9 mouse cellular contexts compared by ENCODE assay signal in genomic region chr17:27521303-27521702, GRCm38 (mm10). TPM values are rescaled to one million over a fixed set of nuclear protein-coding genes. Genes with fewer than 3 reads are reported as not detected.
DNase-seq lines count a peak whose midpoint lies in the region; ATAC-seq lines count a peak whose summit lies in the region.
"Had no signal": no experiment of that assay in that cellular context is flagged by ENCODE, and none has a peak within 500 bp of the region (broad histone marks: within the 10 kb centered on the region; RNA-seq: fewer than 3 reads in every experiment).

Gene Grm4 (minus strand): TSS chr17:27521403.

- no peak for DNase-seq in neural tube, embryonic 10.5 days (ENCODE audit: extremely low spot score, low spot score)
- no peak for DNase-seq in left cerebral cortex, postnatal 25 days (ENCODE audit: low spot score in 2 of 2)
- no peak for DNase-seq in adipocyte (ENCODE audit: low spot score)
- no peak for DNase-seq in spleen, postnatal 14 days (ENCODE audit: low spot score in 2 of 2)
- DNase-seq: heart, adult 11 months had no signal

- ATAC-seq in neural tube, embryonic 12.5 days (ENCODE audit: low FRiP score, low read depth): no peak
- no peak for ATAC-seq in forebrain, embryonic 16.5 days
- no peak for ATAC-seq in neural tube, embryonic 14.5 days (ENCODE audit: low read depth)

- H3K4me3 ChIP-seq in neural tube, embryonic 12.5 days: no peak within 1 kb of the TSS
- H3K4me3 ChIP-seq in forebrain, embryonic 16.5 days (replicated peaks; ENCODE audit: low read length): no peak within 1 kb of the TSS
- no peak within 1 kb of the TSS for H3K4me3 ChIP-seq in neural tube, embryonic 14.5 days (ENCODE audit: low read depth, low read length)

- no peaks in the 10 kb centered on the region for H3K9me3 ChIP-seq in neural tube, embryonic 12.5 days
- H3K9me3 ChIP-seq in forebrain, embryonic 16.5 days (ENCODE audit: control insufficient read depth, low read length): no peaks in the 10 kb centered on the region
- H3K9me3 ChIP-seq in neural tube, embryonic 14.5 days (ENCODE audit: control insufficient read depth, low read length): no peaks in the 10 kb centered on the region

- intact Hi-C loops in left cerebral cortex, postnatal 25 days (cut with DNase I): loop anchor here (2.0 kb wide), 2 partner anchors 357 to 489 kb away; no protein-coding TSS in a partner anchor

- peaks cover 26% of the 10 kb centered on the region for H3K27me3 ChIP-seq in neural tube, embryonic 12.5 days (replicated peaks)
- peaks cover 27% of the 10 kb centered on the region for H3K27me3 ChIP-seq in forebrain, embryonic 16.5 days (replicated peaks; ENCODE audit: control insufficient read depth, insufficient read depth, low read length)
- H3K27me3 ChIP-seq in neural tube, embryonic 14.5 days (ENCODE audit: control insufficient read depth, insufficient read depth, low read length): peaks cover 3% of the 10 kb centered on the region; the same call in 1 of the 2 replicates

- WGBS in neural tube, embryonic 12.5 days: 79% methylated on average over 5 of the region's 5 CpGs
- 77% methylated on average over 5 of the region's 5 CpGs for WGBS in forebrain, embryonic 16.5 days
- WGBS in neural tube, embryonic 14.5 days: 78% methylated on average over 5 of the region's 5 CpGs

- H3K36me3 ChIP-seq in neural tube, embryonic 12.5 days: no peaks in the 10 kb centered on the region
- no peaks in the 10 kb centered on the region for H3K36me3 ChIP-seq in forebrain, embryonic 16.5 days (ENCODE audit: control insufficient read depth, insufficient read depth)
- no peaks in the 10 kb centered on the region for H3K36me3 ChIP-seq in neural tube, embryonic 14.5 days (ENCODE audit: control insufficient read depth, insufficient read depth, low read length)

- no peak within 1 kb of the TSS for H3K9ac ChIP-seq in neural tube, embryonic 12.5 days
- no peak within 1 kb of the TSS; the same call in 1 of the 2 replicates for H3K9ac ChIP-seq in forebrain, embryonic 16.5 days (replicated peaks; ENCODE audit: low read depth, low read length)
- H3K9ac ChIP-seq in neural tube, embryonic 14.5 days (replicated peaks; ENCODE audit: low read depth, low read length): 0 out of 2 replicates have a peak within 1 kb of the TSS, but pooled peaks have one; percentile 21

- peak within 1 kb of the TSS; percentile 38 for H3K4me2 ChIP-seq in neural tube, embryonic 12.5 days (replicated peaks)
- H3K4me2 ChIP-seq in forebrain, embryonic 16.5 days (ENCODE audit: low read length): peak within 1 kb of the TSS; percentile 31
- H3K4me2 ChIP-seq in neural tube, embryonic 14.5 days (ENCODE audit: low read depth, low read length): peak within 1 kb of the TSS; percentile 30; the same call in 1 of the 2 replicates

- H3K4me1 ChIP-seq in neural tube, embryonic 12.5 days: peaks cover 16% of the 10 kb centered on the region
- H3K4me1 ChIP-seq in forebrain, embryonic 16.5 days (replicated peaks; ENCODE audit: control insufficient read depth, insufficient read depth, low read length): peaks cover 10% of the 10 kb centered on the region
- peaks cover 4% of the 10 kb centered on the region; the same call in 1 of the 2 replicates for H3K4me1 ChIP-seq in neural tube, embryonic 14.5 days (ENCODE audit: control insufficient read depth, insufficient read depth, low read length)

- no peak within 1 kb of the TSS for H3K27ac ChIP-seq in neural tube, embryonic 12.5 days
- H3K27ac ChIP-seq in forebrain, embryonic 16.5 days (ENCODE audit: low read length): no peak within 1 kb of the TSS
- no peak within 1 kb of the TSS for H3K27ac ChIP-seq in neural tube, embryonic 14.5 days (ENCODE audit: low read depth, low read length)

RNA-seq across cellular contexts. Expression of gene Grm4, which starts in this region (rescaled TPM):
- 2.7 and 3.4 TPM in 2 replicates for polyA plus RNA-seq in neural tube, embryonic 12.5 days (2016; fragmentation: Nextera tagmentation; extraction: Ambion mirVana)
- 3.0 and 4.0 TPM in 2 replicates for polyA plus RNA-seq in forebrain, embryonic 16.5 days (2015; fragmentation: Nextera tagmentation; extraction: Ambion mirVana)
- 10 to 100 TPM; 21.1 to 30.4 TPM for total RNA-seq in left cerebral cortex, postnatal 25 days (2021)
- polyA plus RNA-seq in neural tube, embryonic 14.5 days (2014; fragmentation: Nextera tagmentation; extraction: Ambion mirVana): 7.4 and 9.1 TPM in 2 replicates
- total RNA-seq: neutrophil, adult 5-6 weeks had no signal
